Mouse (Mus musculus) megakaryocyte, embryonic 14.5 days (primary cell): Measurements from ENCODE around the gene Ddr2.

Experiments used
- FLI1 ChIP-seq: IDR thresholded peaks from 2 replicates; pipeline ENCODE4 v1.6.1; 2012; ENCODE audit warnings: low read length, inconsistent platforms, mixed read lengths
- GATA1 ChIP-seq: IDR thresholded peaks from 3 replicates; pipeline ENCODE4 v1.6.1; 2012; ENCODE audit warnings: mixed read lengths, low read length, inconsistent platforms, borderline replicate concordance

- TF ChIP-seq GATA1 (no peak), FLI1 (no peak)
Measured at GRCm38 (mm10) chr1:170155761-170156160, 45.2 kb upstream of the Ddr2 start.
